Mouse (Mus musculus) ovary, postnatal 36 days (tissue): ENCODE results near the gene Gm20814.
"Not testable (repeated sequence)": the region's sequence is repeated elsewhere in the genome, so short reads cannot be mapped to it uniquely, and the experiment has no call there.

Experiments used
- DNase-seq: peaks from one replicate; pipeline ENCODE4 v3.0.0; 2022; ENCODE audit warnings: low spot score, mixed read lengths

The Gm20814 gene

DNA sequence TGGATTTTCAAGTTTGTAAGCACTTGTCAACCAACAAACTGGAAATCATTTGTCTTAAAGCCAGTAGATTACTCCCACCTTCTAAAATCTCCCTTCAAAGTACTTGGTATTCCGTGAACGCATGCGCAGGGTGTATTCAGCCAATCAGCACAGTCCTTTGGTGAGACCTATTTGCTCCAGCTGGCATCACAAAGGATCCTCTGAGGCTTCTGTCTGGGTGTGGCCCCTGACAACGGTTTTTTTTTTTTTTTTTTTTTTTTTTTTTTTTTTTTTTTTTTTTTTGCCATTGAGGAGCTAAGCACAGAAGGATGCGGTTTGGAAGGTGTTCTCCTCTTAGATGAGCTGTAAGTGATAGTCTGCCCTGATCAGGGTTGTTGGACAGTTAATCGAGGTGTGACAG is at the start of gene Gm20814:
TSS of gene Gm20814 (plus strand) at position 301 of the 400 bp plus-strand sequence.
- not testable (repeated sequence) for DNase-seq
